Mouse (Mus musculus): Measurements from ENCODE around the gene Ebpl. TPM values are rescaled to one million over a fixed set of nuclear protein-coding genes. Genes with fewer than 3 reads are reported as not detected.

Gene Ebpl
- polyA plus RNA-seq, 1 experiment from 2014 or later = 4.0 TPM

DNA sequence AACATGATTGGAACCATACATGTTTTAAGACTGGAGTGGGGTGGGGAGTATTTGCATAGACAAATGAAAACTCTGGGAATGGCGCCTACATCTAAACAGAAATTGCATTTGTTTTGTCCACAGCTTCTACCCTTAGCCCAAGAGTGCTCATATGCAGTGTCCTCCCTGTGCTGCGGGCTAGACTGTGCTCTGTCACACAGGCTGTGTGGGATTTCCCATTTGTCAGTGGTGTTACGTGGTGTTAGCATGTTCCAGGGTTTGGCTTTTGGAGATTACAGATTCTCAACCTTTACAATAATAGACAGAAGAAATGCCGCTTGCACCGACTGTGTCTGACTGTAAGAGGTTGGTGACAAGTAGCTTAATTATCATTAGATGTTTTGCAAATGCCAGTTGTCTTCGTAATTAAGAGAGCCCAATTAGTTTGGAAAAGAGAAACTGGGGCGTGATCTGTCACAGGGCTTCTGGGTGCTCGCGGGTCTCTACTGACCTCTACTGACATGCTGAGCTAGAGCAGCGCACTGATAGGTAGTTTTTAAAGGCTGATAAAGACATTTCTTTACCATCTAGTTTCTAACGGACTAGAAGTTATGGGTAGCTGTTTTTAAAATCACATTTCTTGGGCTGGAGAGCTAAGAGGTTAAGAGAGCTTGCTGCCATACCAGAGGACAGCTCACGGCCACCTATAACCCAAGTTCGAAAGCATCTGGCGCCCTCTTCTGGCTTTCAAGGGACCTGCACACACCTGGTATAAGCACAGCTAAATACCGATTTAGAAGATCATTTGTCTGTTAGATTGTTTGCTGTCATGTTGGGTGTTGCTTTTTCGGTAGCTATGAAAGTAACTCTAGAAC, 66.1 kb downstream of the Ebpl start:
- WGBS = 44% methylated on average over 16 of the region's 16 CpGs
- Histone ChIP-seq H3K27ac (ENCODE audit: low read length) (no peak overlapping the region), H3K9ac (ENCODE audit: low read length) (no peak overlapping the region), H3K27me3 (ENCODE audit: control insufficient read depth, insufficient read depth, low read length) (no peaks in the 10 kb centered on the region), H3K4me1 (ENCODE audit: control insufficient read depth, insufficient read depth, low read length) (no peaks in the 10 kb centered on the region), H3K4me3 (ENCODE audit: low read length) (peak overlapping the region; percentile 14; the same call in 1 of the 2 replicates), H3K36me3 (ENCODE audit: control insufficient read depth, insufficient read depth) (no peaks in the 10 kb centered on the region), H3K4me2 (ENCODE audit: low read depth, low read length) (peak overlapping the region; percentile 31), H3K9me3 (replicated peaks; ENCODE audit: control insufficient read depth, low read length) (no peaks in the 10 kb centered on the region)
- ATAC-seq (replicated peaks; ENCODE audit: extremely low read depth, insufficient read depth, low FRiP score) = no peak

- ATAC-seq (replicated peaks; ENCODE audit: extremely low read depth, insufficient read depth, low FRiP score) = no peak
Measured at GRCm38 (mm10) chr14:61290664-61291063, 69.6 kb downstream of the Ebpl start.

GRCm38 (mm10) chr14:61288606-61289286, 71.5 kb downstream of the Ebpl start:
- no peak for ATAC-seq (replicated peaks; ENCODE audit: extremely low read depth, insufficient read depth, low FRiP score)
- peak overlapping the region; percentile 22; the same call in 1 of the 2 replicates for H3K4me2 ChIP-seq (ENCODE audit: low read depth, low read length)
- 45% methylated on average over 19 of the region's 19 CpGs for WGBS

More at GRCm38 (mm10) chr14:61290664-61291063, 69.6 kb downstream of the Ebpl start:
- WGBS = 44% methylated on average over 3 of the region's 3 CpGs
- H3K4me3 ChIP-seq (ENCODE audit: low read length) = no peak overlapping the region
- no peak overlapping the region for H3K9ac ChIP-seq (ENCODE audit: low read length)
- no peaks in the 10 kb centered on the region for H3K27me3 ChIP-seq (ENCODE audit: control insufficient read depth, insufficient read depth, low read length)
- no peaks in the 10 kb centered on the region for H3K9me3 ChIP-seq (replicated peaks; ENCODE audit: control insufficient read depth, low read length)
- H3K4me2 ChIP-seq (ENCODE audit: low read depth, low read length) = no peak overlapping the region
- no peak overlapping the region for H3K27ac ChIP-seq (ENCODE audit: low read length)
- no peaks in the 10 kb centered on the region for H3K36me3 ChIP-seq (ENCODE audit: control insufficient read depth, insufficient read depth)
- H3K4me1 ChIP-seq (ENCODE audit: control insufficient read depth, insufficient read depth, low read length) = no peaks in the 10 kb centered on the region

More at GRCm38 (mm10) chr14:61288606-61289286, 71.5 kb downstream of the Ebpl start:
- Histone ChIP-seq H3K27ac (ENCODE audit: low read length) (no peak overlapping the region), H3K9me3 (replicated peaks; ENCODE audit: control insufficient read depth, low read length) (no peaks in the 10 kb centered on the region; the same call in 1 of the 2 replicates), H3K9ac (ENCODE audit: low read length) (no peak overlapping the region), H3K4me3 (ENCODE audit: low read length) (no peak overlapping the region), H3K36me3 (ENCODE audit: control insufficient read depth, insufficient read depth) (no peaks in the 10 kb centered on the region), H3K4me1 (ENCODE audit: control insufficient read depth, insufficient read depth, low read length) (0 out of 2 replicates have a peak, but pooled peaks cover under 1% of the 10 kb centered on the region), H3K27me3 (ENCODE audit: control insufficient read depth, insufficient read depth, low read length) (no peaks in the 10 kb centered on the region)

Other genes starting within 250 kb of the Ebpl start
- gene Sacs, start 222.0 kb downstream of the Ebpl start, polyA plus RNA-seq (2015; fragmentation: Nextera tagmentation; extraction: Ambion mirVana) = 3.6 and 4.4 TPM in 2 replicates
- gene Sgcg, start 101.9 kb downstream of the Ebpl start, polyA plus RNA-seq (2015; fragmentation: Nextera tagmentation; extraction: Ambion mirVana) = 69.2 and 70.5 TPM in 2 replicates
- gene Arl11, start 50.7 kb downstream of the Ebpl start, polyA plus RNA-seq (2015; fragmentation: Nextera tagmentation; extraction: Ambion mirVana) = 0.61 and 1.3 TPM in 2 replicates
- gene Kpna3, start 79.4 kb upstream of the Ebpl start, polyA plus RNA-seq (2015; fragmentation: Nextera tagmentation; extraction: Ambion mirVana) = 32.3 and 35.3 TPM in 2 replicates
- 22.4 and 29.6 TPM in 2 replicates for gene Spryd7, start 196.4 kb upstream of the Ebpl start, polyA plus RNA-seq (2015; fragmentation: Nextera tagmentation; extraction: Ambion mirVana)
- 13.0 and 15.2 TPM in 2 replicates for gene Trim13, start 237.8 kb upstream of the Ebpl start, polyA plus RNA-seq (2015; fragmentation: Nextera tagmentation; extraction: Ambion mirVana)
- 0.50 and 0.87 TPM in 2 replicates for gene Kcnrg, start 247.0 kb upstream of the Ebpl start, polyA plus RNA-seq (2015; fragmentation: Nextera tagmentation; extraction: Ambion mirVana)